Mouse (Mus musculus): ENCODE measurements at regions not wholly inside any gene's neighbourhood (a gene's known extent, or its start where the extent isn't known, plus 50 kb on each side); places are given as distances from the start of the nearest gene placed in this dataset.

GRCm38 (mm10) chr3:105227551-105227950 is 160.9 kb downstream of the 4930564D02Rik start:
- no peak for DNase-seq

GRCm38 (mm10) chr3:105228401-105228800 is 161.8 kb downstream of the 4930564D02Rik start:
- DNase-seq, result no peak

GRCm38 (mm10) chr3:105241048-105241447 is 174.4 kb downstream of the 4930564D02Rik start:
- no peak for DNase-seq

GRCm38 (mm10) chr3:105257096-105257495 is 190.5 kb downstream of the 4930564D02Rik start:
- no peak for DNase-seq

DNA sequence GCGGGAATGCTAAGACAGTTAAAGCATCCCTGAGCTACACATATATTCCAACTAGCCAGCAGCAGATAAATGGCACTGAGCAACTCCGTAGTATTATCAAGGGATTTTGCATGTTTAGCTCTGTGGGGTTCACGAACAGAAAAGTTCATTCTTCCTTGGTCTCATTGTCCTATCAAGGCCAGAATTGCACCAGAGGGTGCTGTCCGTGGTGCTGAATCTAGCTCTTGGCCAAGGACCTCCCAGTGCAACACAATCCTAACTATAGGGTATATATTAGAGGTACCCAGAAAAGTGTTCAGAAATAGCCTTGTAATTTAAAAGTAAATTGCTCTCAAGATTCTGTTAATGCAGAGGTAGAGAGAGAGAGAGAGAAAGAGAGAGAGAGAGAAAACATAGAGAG is 176.9 kb upstream of the Kcnd3 start:
- DNase-seq, result peak; percentile 27 to 49

GRCm38 (mm10) chr3:105280971-105281370 is 171.2 kb upstream of the Kcnd3 start:
- no peak for DNase-seq

- DNase-seq, result no peak
Observed at GRCm38 (mm10) chr3:105281686-105282085, 170.4 kb upstream of the Kcnd3 start.

- DNase-seq, result no peak
Observed at GRCm38 (mm10) chr3:105298273-105298672, 153.9 kb upstream of the Kcnd3 start.

DNA sequence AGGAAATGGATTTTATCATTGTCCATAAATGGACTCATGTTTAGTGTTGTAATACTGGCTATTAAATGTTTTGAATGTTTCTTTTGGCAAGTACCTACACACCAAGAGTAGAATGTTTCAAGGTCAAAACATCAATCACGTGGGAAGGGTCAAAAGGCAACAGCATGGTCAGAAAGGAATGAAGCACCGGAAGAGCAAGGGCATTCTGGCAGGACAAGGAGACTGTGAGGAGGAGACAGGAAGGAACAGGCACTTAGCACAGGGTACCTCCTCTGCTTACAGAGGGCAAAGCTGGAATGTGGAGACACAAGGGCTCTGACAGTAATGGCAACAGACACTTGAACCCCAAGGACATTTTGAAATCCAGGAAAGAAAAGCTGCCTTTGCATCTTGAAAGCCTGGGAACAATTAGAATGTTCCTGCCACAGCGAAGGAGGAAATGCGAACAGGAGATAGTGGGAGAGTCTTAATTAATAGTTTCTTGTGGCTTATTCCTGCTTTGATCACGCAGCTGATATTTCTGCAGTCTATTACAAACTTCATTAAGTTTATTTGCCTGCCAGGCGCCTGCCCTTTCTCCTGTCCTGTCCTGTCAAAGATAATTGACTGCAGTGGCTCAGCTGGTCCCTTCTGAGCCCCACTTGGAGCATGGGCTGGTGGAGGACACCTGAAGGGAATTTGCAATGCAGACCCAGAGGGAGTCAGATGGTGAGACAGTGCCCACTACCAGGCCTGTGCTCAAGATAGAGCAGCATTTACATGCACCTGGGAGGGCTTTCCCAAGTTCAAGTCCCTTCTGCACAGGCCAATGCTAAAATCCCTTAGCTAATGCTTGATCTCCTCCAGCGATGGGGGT is 151.2 kb upstream of the Kcnd3 start:
- no peak for DNase-seq

- no peak for DNase-seq
Observed at GRCm38 (mm10) chr3:105307676-105308075, 144.5 kb upstream of the Kcnd3 start.

GRCm38 (mm10) chr3:105309020-105309419 is 143.1 kb upstream of the Kcnd3 start:
- DNase-seq, result no peak

GRCm38 (mm10) chr3:105353268-105353667 is 98.9 kb upstream of the Kcnd3 start:
- DNase-seq, result no peak

- no peak for DNase-seq
Observed at GRCm38 (mm10) chr3:105354123-105354931, 97.8 kb upstream of the Kcnd3 start.

DNA sequence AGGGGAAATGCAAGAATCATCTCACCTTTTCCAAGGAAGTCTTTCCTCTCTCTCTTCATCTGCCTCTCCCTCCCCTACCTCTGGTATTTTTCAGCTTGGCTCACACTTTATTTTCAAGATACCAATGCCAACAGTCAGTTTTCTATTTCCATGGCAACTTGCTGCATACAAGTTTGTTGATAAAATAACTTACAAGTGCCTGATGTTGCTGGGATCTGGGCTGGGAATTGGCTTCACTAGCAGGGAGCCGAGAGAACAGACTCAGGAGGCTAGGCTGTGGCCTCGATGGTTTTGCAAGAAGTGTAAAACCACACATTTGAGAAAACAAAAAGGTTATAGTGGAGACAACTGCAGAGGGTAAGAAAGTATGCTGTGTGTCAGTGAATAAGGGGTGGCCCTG is 94.6 kb upstream of the Kcnd3 start:
- no peak for DNase-seq

GRCm38 (mm10) chr3:105359636-105360035 is 92.5 kb upstream of the Kcnd3 start:
- no peak for DNase-seq

DNA sequence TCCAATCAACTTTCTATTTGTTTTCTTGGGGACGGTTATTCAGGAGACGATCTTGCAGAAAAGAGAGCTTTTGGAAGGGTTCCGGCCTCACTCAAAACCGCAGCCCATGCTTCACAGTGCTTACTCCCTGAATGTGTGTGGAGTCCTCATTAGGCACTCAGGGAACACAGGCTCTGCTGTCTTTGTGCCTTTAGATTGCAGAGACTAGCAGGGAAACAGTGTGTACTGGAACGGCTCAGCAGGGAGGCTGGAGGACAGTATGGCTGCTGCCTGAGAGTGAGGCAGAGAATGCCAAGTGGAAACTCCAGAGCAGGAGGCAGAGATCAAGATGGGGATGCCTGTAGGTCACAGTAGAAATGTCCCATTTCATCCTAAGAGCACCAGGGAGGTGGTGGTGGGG is 87.4 kb upstream of the Kcnd3 start:
- DNase-seq, result no peak

- DNase-seq, result no peak
Observed at GRCm38 (mm10) chr3:105366806-105367205, 85.3 kb upstream of the Kcnd3 start.

DNA sequence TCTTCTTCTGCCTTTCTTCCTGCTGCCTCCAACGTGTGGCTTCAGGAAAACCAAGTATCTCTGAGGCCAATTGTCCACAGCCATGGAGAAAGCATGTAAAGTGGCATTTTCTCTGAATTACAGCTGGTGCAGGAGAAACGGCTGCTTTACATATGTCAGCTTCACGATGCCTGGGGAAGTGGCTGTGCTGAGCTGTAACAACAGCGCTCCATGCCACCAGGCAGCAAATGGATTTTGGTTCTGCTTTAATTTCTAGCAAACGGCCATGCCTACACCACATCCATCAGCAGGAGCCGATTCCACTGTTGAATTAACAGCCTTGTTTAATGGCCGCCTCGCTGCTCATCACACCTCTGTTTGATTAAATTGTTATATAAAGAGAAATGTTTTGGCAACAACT is 84.2 kb upstream of the Kcnd3 start:
- DNase-seq, result no peak

DNA sequence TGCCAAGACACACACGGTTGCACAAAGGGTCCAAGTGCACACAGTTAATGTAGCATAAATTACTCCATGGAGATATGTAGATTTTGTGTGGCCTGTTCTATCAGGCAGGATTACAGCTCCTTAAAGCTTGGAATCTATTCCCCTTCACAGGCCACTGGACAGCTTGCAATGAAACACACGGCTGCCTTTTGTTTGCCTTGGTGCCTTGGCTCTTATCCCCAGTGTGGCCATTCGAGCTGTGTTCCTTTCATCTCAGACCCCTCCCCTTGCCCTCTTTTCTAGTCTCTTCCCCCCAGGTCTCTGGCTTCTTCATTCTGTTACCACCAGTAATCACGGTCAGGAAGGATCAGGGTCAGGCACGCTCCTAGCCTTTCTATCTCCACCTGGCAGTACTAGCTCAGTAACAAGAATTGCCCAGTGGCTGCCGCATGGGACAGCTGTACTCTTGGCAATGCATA is 79.7 kb upstream of the Kcnd3 start:
- no peak for DNase-seq

DNA sequence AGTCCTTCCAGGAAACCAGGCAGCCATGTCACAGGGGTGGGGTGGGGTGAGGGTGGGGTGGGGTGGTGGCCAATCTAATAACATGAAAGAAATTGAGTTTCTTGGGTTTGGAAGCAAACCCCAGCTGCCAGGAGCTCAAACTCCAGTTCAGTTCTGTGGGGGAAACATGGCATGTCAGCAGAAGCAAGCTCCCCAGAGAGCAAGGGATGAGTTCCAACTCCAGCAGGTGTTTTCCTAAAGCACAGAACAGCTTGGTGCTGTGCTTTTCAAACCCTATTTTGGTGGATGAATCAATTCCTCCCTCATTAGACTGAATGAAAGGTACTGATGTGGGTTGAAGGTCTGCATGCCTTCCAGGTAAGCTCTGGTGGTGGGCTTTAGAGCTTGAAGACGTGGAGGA is 77.8 kb upstream of the Kcnd3 start:
- no peak for DNase-seq

DNA sequence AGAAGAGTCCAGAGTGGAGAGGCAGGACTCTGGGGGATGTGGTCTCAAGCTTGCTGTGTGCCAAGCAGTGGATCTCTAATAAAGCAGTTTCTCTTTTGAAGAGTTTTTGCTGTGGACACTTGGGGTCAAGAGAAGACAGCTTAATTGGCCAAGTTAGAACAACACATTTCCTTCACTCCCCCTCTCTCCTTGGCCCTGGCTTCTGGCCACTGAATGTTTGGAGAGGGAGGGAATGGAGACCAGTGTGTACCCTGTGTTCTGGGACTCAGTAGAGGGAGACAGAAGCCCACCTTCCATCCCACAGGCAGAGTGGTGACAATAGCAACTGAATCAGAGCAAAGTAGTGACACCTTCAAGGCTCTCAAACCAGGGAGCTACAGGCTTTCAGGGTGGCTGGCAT is 77.3 kb upstream of the Kcnd3 start:
- no peak for DNase-seq

- DNase-seq, result no peak
Observed at GRCm38 (mm10) chr3:105375383-105375782, 76.7 kb upstream of the Kcnd3 start.

DNA sequence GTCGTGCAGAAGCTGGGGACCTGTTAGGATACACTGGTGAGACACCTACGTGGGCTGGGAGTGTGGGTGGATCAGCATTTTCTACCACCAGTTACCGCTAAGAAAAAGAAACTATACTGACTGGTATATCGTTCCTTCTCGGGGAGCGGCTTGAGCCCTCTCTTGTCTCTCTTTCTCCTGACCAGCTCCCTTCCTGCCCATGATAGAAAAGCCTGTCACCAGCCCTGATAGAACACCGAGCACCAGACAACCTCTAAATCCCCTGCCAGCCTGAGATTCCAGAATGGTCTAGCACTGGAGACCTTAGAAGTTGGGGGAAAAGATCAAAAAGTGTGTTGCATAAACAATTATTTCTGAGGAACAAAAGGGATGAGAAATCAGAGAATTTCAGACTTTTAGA is 76.3 kb upstream of the Kcnd3 start:
- no peak for DNase-seq

GRCm38 (mm10) chr3:105376346-105376745 is 75.8 kb upstream of the Kcnd3 start:
- no peak for DNase-seq
